Mouse (Mus musculus) stomach, postnatal 0 days (tissue): ENCODE measurements around the gene Timm13. TPM values are rescaled to one million over a fixed set of nuclear protein-coding genes. Genes with fewer than 3 reads are reported as not detected.

Experiments used
- ATAC-seq: fragments of 200-750 bp; cut with Nextera tagmentation; 2 replicates; pipeline ENCODE4 v1.8.0; 2017; ENCODE audit not compliant: low FRiP score, low TSS enrichment
- DNase-seq: peaks from one replicate; pipeline ENCODE4 v3.0.0-alpha.2; 2016; ENCODE audit warnings: low spot score
- H3K27ac ChIP-seq: fragments of 300-500 bp; sonication (generic); replicated peaks from 2 replicates; pipeline ENCODE4 v1.5.1; 2014; ENCODE audit warnings: mild to moderate bottlenecking, control low read depth
- H3K27me3 ChIP-seq: fragments of 300-500 bp; sonication (generic); 2 replicates; pipeline ENCODE4 v1.6.1; 2014; ENCODE audit warnings: low read length; ENCODE audit not compliant: control insufficient read depth, insufficient read depth
- H3K36me3 ChIP-seq: fragments of 300-500 bp; sonication (generic); 2 replicates; pipeline ENCODE4 v1.6.1; 2014; ENCODE audit warnings: low read length, mixed read lengths; ENCODE audit not compliant: control insufficient read depth, insufficient read depth
- H3K4me1 ChIP-seq: fragments of 300-500 bp; sonication (generic); replicated peaks from 2 replicates; pipeline ENCODE4 v1.6.1; 2014; ENCODE audit warnings: antibody characterized with exemption; ENCODE audit not compliant: control insufficient read depth, insufficient read depth
- H3K4me2 ChIP-seq: fragments of 300-500 bp; sonication (generic); replicated peaks from 2 replicates; pipeline ENCODE4 v1.6.1; 2014; ENCODE audit warnings: low read depth, mild to moderate bottlenecking, control low read depth, moderate library complexity
- H3K4me3 ChIP-seq: fragments of 300-500 bp; sonication (generic); 2 replicates; pipeline ENCODE4 v1.5.1; 2014; ENCODE audit warnings: low read depth, low read length, control low read depth
- H3K9ac ChIP-seq: fragments of 300-500 bp; sonication (generic); 2 replicates; pipeline ENCODE4 v1.6.1; 2014; ENCODE audit warnings: mild to moderate bottlenecking, low read length, control low read depth, mixed read lengths
- H3K9me3 ChIP-seq: fragments of 300-500 bp; sonication (generic); 2 replicates; pipeline ENCODE4 v1.6.1; 2016; ENCODE audit warnings: low read length; ENCODE audit not compliant: control insufficient read depth
- CTCF ChIP-seq: IDR thresholded peaks from 2 replicates; pipeline ENCODE4 v1.5.1; 2016; ENCODE audit warnings: antibody characterized with exemption, low read depth, mild to moderate bottlenecking, moderate library complexity
- EP300 ChIP-seq: optimal IDR thresholded peaks from 2 replicates; pipeline ENCODE3; 2016; ENCODE audit warnings: antibody characterized with exemption
- WGBS: fragments of 180-500 bp; shearing (Covaris S2); extraction: QIAGEN DNeasy Blood & Tissue Kit; methylation state at CpG from one replicate; pipeline ENCODE4 v1.1.7; 2014; 5-methylcytosine and 5-hydroxymethylcytosine counted together
- polyA plus RNA-seq: library from polyadenylated mRNA; unstranded; fragments of >200 nt; fragmentation: Nextera tagmentation; extraction: Ambion mirVana; gene quantifications from 2 replicates; pipeline ENCODE4 v1.2.1, GENCODE M21; 2015

Gene Timm13
- polyA plus RNA-seq: 292 and 304 TPM in 2 replicates

- H3K9me3 ChIP-seq: no peaks in the 10 kb centered on the region
- H3K4me3 ChIP-seq: peak within 1 kb of the TSS; percentile 95
- peak within 1 kb of the TSS; percentile 79 for H3K9ac ChIP-seq
- H3K4me1 ChIP-seq: peaks cover 3% of the 10 kb centered on the region
- no peak for TF ChIP-seq CTCF
- peak; percentile 70 for TF ChIP-seq EP300
- DNase-seq (peak; percentile 98), ATAC-seq (peak; percentile 96)
- H3K36me3 ChIP-seq: peaks cover 17% of the 10 kb centered on the region
- under 1% methylated on average over 72 of the region's 72 CpGs for WGBS
- H3K4me2 ChIP-seq: peak within 1 kb of the TSS; percentile 83
- H3K27ac ChIP-seq: peak within 1 kb of the TSS; percentile 63
- no peaks in the 10 kb centered on the region for H3K27me3 ChIP-seq
These were observed at the start of gene Timm13 for GRCm38 (mm10) chr10:80900318-80901247. Gene Timm13, minus strand, starts transcription at chr10:80900969.

- H3K4me1 ChIP-seq: peaks cover 10% of the 10 kb centered on the region
- 40% methylated on average over 5 of the region's 5 CpGs for WGBS
- H3K27ac ChIP-seq: no peak overlapping the region
- no peak for ATAC-seq
- H3K9ac ChIP-seq: no peak overlapping the region
- H3K36me3 ChIP-seq: no peaks in the 10 kb centered on the region
- no peaks in the 10 kb centered on the region for H3K27me3 ChIP-seq
- H3K4me2 ChIP-seq: no peak overlapping the region
- H3K4me3 ChIP-seq: no peak overlapping the region
- no peak for TF ChIP-seq CTCF
- TF ChIP-seq EP300: no peak
- DNase-seq: no peak
- H3K9me3 ChIP-seq: no peaks in the 10 kb centered on the region
These were observed 49.5 kb upstream of the Timm13 start for GRCm38 (mm10) chr10:80950314-80950713.

GRCm38 (mm10) chr10:80949081-80949480 lies 48.3 kb upstream of the Timm13 start:
- 66% methylated on average over 3 of the region's 3 CpGs for WGBS
- Histone ChIP-seq H3K27ac (peak overlapping the region; percentile 13; the same call in 1 of the 2 replicates), H3K36me3 (no peaks in the 10 kb centered on the region), H3K9ac (peak overlapping the region; percentile 35; the same call in 1 of the 2 replicates), H3K4me2 (no peak overlapping the region), H3K4me3 (no peak overlapping the region), H3K9me3 (no peaks in the 10 kb centered on the region), H3K4me1 (peaks cover 6% of the 10 kb centered on the region), H3K27me3 (no peaks in the 10 kb centered on the region)
- DNase-seq (no peak), ATAC-seq (no peak)
- TF ChIP-seq CTCF: no peak
- no peak for TF ChIP-seq EP300

- no peaks in the 10 kb centered on the region for H3K27me3 ChIP-seq
- 23% methylated on average over 6 of the region's 6 CpGs for WGBS
- ATAC-seq (peak; percentile 76), DNase-seq (peak; percentile 87)
- no peaks in the 10 kb centered on the region for H3K9me3 ChIP-seq
- no peak overlapping the region for H3K9ac ChIP-seq
- H3K4me3 ChIP-seq: no peak overlapping the region
- peaks cover 6% of the 10 kb centered on the region for H3K4me1 ChIP-seq
- H3K27ac ChIP-seq: peak overlapping the region; percentile 73
- no peak overlapping the region for H3K4me2 ChIP-seq
- TF ChIP-seq EP300: no peak
- no peak for TF ChIP-seq CTCF
- H3K36me3 ChIP-seq: no peaks in the 10 kb centered on the region
These were observed 47.8 kb upstream of the Timm13 start for GRCm38 (mm10) chr10:80948570-80948969.

GRCm38 (mm10) chr10:80947802-80948201 lies 47.0 kb upstream of the Timm13 start:
- H3K4me3 ChIP-seq: no peak overlapping the region
- no peaks in the 10 kb centered on the region for H3K9me3 ChIP-seq
- H3K27me3 ChIP-seq: no peaks in the 10 kb centered on the region
- DNase-seq: peak; percentile 50
- H3K4me1 ChIP-seq: peaks cover 6% of the 10 kb centered on the region
- no peak overlapping the region for H3K9ac ChIP-seq
- no peaks in the 10 kb centered on the region for H3K36me3 ChIP-seq
- 19% methylated on average over 2 of the region's 2 CpGs for WGBS
- TF ChIP-seq EP300 (no peak), CTCF (no peak)
- no peak for ATAC-seq
- H3K27ac ChIP-seq: peak overlapping the region; percentile 73
- H3K4me2 ChIP-seq: no peak overlapping the region
